Mouse (Mus musculus) MEL (cell line): Measurements from ENCODE around the gene Dact1. TPM values are rescaled to one million over a fixed set of nuclear protein-coding genes. Genes with fewer than 3 reads are reported as not detected.

Experiments used
- DNase-seq: peaks from one replicate; pipeline ENCODE4 v3.0.0; 2011; ENCODE audit warnings: low read depth, low spot score
- H3K27ac ChIP-seq: 2 replicates; pipeline ENCODE4 v1.5.1; 2012; ENCODE audit warnings: low read depth, mild to moderate bottlenecking, control low read depth, low read length, moderate library complexity; ENCODE audit not compliant: control insufficient read depth
- H3K27me3 ChIP-seq, 2 experiments: fragments of 150-350 bp in 1 of 2; sonication (generic) in 1 of 2; 2 replicates each; pipeline ENCODE4 v1.6.1; 2012; ENCODE audit warnings: low read length in 2 of 2, mild to moderate bottlenecking in 2 of 2, improper control_type of control experiment in 1 of 2, moderate library complexity in 1 of 2; ENCODE audit not compliant: insufficient read depth in 2 of 2, control insufficient read depth in 1 of 2
- H3K36me3 ChIP-seq, 2 experiments: 2 replicates each; pipeline ENCODE4 v1.6.1; 2012 to 2014; ENCODE audit warnings: low read length in 2 of 2, improper control_type of control experiment in 1 of 2, inconsistent platforms in 1 of 2, mild to moderate bottlenecking in 1 of 2; ENCODE audit not compliant: insufficient read depth in 2 of 2, control insufficient read depth in 1 of 2
- H3K4me1 ChIP-seq, 2 experiments: fragments of 150-350 bp in 1 of 2; sonication (generic) in 1 of 2; 2 replicates each; pipeline ENCODE4 v1.6.1; 2012; ENCODE audit warnings: low read length in 2 of 2, improper control_type of control experiment in 1 of 2, mild to moderate bottlenecking in 1 of 2; ENCODE audit not compliant: insufficient read depth in 2 of 2, control insufficient read depth in 1 of 2
- H3K4me3 ChIP-seq, 2 experiments: fragments of 150-350 bp in 1 of 2; sonication (generic) in 1 of 2; 2 replicates each; pipeline ENCODE4 v1.5.1; 2012; ENCODE audit warnings: low read depth in 2 of 2, low read length in 2 of 2, mild to moderate bottlenecking in 2 of 2, moderate library complexity in 2 of 2, control low read depth in 1 of 2, improper control_type of control experiment in 1 of 2; ENCODE audit not compliant: control insufficient read depth in 1 of 2, insufficient read depth in 1 of 2
- H3K79me2 ChIP-seq: 2 replicates; pipeline ENCODE4 v1.6.1; 2012; ENCODE audit warnings: mild to moderate bottlenecking, low read length, moderate library complexity; ENCODE audit not compliant: control insufficient read depth, poor library complexity, insufficient read depth
- H3K9ac ChIP-seq: 2 replicates; pipeline ENCODE4 v1.6.1; 2012; ENCODE audit warnings: low read depth, mild to moderate bottlenecking, control low read depth, low read length, moderate library complexity; ENCODE audit not compliant: control insufficient read depth, poor library complexity, severe bottlenecking
- H3K9me3 ChIP-seq: fragments of 150-350 bp; sonication (generic); replicated peaks from 2 replicates; pipeline ENCODE4 v1.6.1; 2012; ENCODE audit warnings: mild to moderate bottlenecking, low read length, improper control_type of control experiment, moderate library complexity; ENCODE audit not compliant: insufficient read depth
- CTCF ChIP-seq, 3 experiments: IDR thresholded peaks in 2 of 3; conservative IDR thresholded peaks in 1 of 3; 2 replicates each; pipeline ENCODE4 v1.5.1; 2011 to 2012; ENCODE audit warnings: low read length in 3 of 3, low read depth in 2 of 3, mild to moderate bottlenecking in 2 of 3, improper control_type of control experiment in 1 of 3, inconsistent platforms in 1 of 3, mixed read lengths in 1 of 3, moderate library complexity in 1 of 3; ENCODE audit not compliant: control insufficient read depth in 1 of 3, insufficient read depth in 1 of 3, poor library complexity in 1 of 3, severe bottlenecking in 1 of 3
- ELF1 ChIP-seq: IDR thresholded peaks from 2 replicates; pipeline ENCODE4 v1.6.1; 2014; ENCODE audit warnings: low read depth, mild to moderate bottlenecking, inconsistent platforms, low read length, improper control_type of control experiment, moderate library complexity
- ETS1 ChIP-seq: IDR thresholded peaks from 2 replicates; pipeline ENCODE4 v1.6.1; 2012; ENCODE audit warnings: low read depth, mild to moderate bottlenecking, inconsistent platforms, low read length, improper control_type of control experiment, moderate library complexity
- MAX ChIP-seq: IDR thresholded peaks from 2 replicates; pipeline ENCODE4 v1.6.1; 2011; ENCODE audit warnings: low read length, improper control_type of control experiment
- MAZ ChIP-seq: IDR thresholded peaks from 2 replicates; pipeline ENCODE4 v1.6.1; 2012; ENCODE audit warnings: low read depth, mild to moderate bottlenecking, inconsistent platforms, low read length, improper control_type of control experiment
- MXI1 ChIP-seq: IDR thresholded peaks from 2 replicates; pipeline ENCODE4 v1.6.1; 2011; ENCODE audit warnings: mild to moderate bottlenecking, low read depth, low read length, improper control_type of control experiment
- MYB ChIP-seq: IDR thresholded peaks from 2 replicates; pipeline ENCODE4 v1.6.1; 2011; ENCODE audit warnings: mild to moderate bottlenecking, low read depth, low read length, improper control_type of control experiment
- NELFE ChIP-seq: IDR thresholded peaks from 2 replicates; pipeline ENCODE4 v1.6.1; 2011; ENCODE audit warnings: low read depth, low read length, improper control_type of control experiment
- NRF1 ChIP-seq: IDR thresholded peaks from 2 replicates; pipeline ENCODE4 v1.6.1; 2014; ENCODE audit warnings: low read depth, mild to moderate bottlenecking, inconsistent platforms, low read length, improper control_type of control experiment, moderate library complexity; ENCODE audit not compliant: poor library complexity, insufficient read depth, severe bottlenecking
- POLR2AphosphoS2 ChIP-seq: IDR thresholded peaks from 2 replicates; pipeline ENCODE4 v1.6.1; 2011; ENCODE audit warnings: low read length, improper control_type of control experiment
- POLR2AphosphoS5 ChIP-seq: IDR thresholded peaks from 2 replicates; pipeline ENCODE4 v1.6.1; 2012; ENCODE audit warnings: low read depth, borderline replicate concordance, mild to moderate bottlenecking, inconsistent platforms, low read length, moderate library complexity, mixed read lengths
- RAD21 ChIP-seq: IDR thresholded peaks from 2 replicates; pipeline ENCODE4 v1.6.1; 2011; ENCODE audit warnings: mild to moderate bottlenecking, low read depth, low read length, improper control_type of control experiment
- polyA plus RNA-seq, 2 experiments: library from polyadenylated mRNA; stranded (reverse) in 1 of 2; unstranded in 1 of 2; fragments of >175 nt in 1 of 2; fragments of >200 nt in 1 of 2; gene quantifications; 2 replicates each; pipeline versions ENCODE4 v1.2.1 to v1.2.4; 2012; ENCODE audit warnings: low replicate concordance in 2 of 2, low read depth in 1 of 2; ENCODE audit not compliant: insufficient read length in 2 of 2, insufficient read depth in 1 of 2, missing spikeins in 1 of 2
- total RNA-seq: library from RNA; depleted of rRNA; stranded (reverse); fragments of 300-350 nt; gene quantifications from 2 replicates; pipeline ENCODE4 v1.2.3, GENCODE M21; 2012

Gene Dact1
- total and polyA plus RNA-seq, 3 experiments: 0.06 TPM; not detected in 2

DNA sequence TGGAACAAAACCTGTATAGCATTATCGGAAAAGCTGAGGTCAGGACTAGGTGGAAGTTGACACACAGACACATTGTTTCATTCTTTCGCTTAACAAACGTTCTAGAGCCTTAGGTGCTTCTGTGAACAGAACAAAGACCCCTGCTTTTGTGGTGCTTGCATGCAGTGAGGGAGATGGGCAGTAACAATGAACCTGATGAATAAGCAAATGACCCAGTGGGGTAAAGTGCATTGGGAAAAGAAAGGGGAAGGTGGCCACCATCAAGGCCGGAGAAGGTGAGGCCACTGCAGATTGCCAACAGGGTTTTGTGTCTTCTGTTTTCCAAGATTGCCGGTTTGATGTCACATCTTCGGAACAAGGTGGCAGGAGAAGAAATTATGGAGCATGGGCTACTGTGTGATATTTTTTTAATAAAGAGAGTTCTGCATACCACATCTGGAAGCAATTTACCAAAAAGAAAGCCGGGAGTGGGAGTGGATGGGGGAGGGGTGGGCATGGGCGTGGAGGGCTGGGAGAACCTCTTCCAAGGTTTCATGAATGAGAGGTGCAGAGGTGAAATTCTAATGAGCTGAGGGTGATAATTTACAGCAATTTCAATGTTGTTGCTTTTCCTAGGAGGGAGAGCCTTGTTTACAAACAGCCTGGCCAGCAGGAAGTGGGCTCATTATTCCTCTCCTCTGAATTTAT, 12.7 kb upstream of the Dact1 start:
- Histone ChIP-seq H3K36me3 (no peaks in the 10 kb centered on the region), H3K27me3 (no peaks in the 10 kb centered on the region), H3K9ac (no peak overlapping the region), H3K9me3 (no peaks in the 10 kb centered on the region), H3K27ac (no peak overlapping the region), H3K79me2 (no peaks in the 10 kb centered on the region), H3K4me3 (no peak overlapping the region), H3K4me1 (no peaks in the 10 kb centered on the region)
- no peak for TF ChIP-seq ELF1
- TF ChIP-seq RAD21: no peak
- TF ChIP-seq MAZ: no peak
- no peak for TF ChIP-seq MXI1
- TF ChIP-seq NRF1: no peak
- no peak for TF ChIP-seq POLR2AphosphoS5
- no peak for TF ChIP-seq MAX
- no peak for TF ChIP-seq POLR2AphosphoS2
- no peak for TF ChIP-seq CTCF (IDR thresholded peaks at IDR 0.05 in 2 of 3, conservative IDR thresholded peaks at IDR 0.05 in 1 of 3; ENCODE audit: control insufficient read depth in 1 of 3, insufficient read depth in 1 of 3, low read depth in 2 of 3, low read length in 3 of 3, poor library complexity in 1 of 3, severe bottlenecking in 1 of 3)
- DNase-seq: no peak

DNA sequence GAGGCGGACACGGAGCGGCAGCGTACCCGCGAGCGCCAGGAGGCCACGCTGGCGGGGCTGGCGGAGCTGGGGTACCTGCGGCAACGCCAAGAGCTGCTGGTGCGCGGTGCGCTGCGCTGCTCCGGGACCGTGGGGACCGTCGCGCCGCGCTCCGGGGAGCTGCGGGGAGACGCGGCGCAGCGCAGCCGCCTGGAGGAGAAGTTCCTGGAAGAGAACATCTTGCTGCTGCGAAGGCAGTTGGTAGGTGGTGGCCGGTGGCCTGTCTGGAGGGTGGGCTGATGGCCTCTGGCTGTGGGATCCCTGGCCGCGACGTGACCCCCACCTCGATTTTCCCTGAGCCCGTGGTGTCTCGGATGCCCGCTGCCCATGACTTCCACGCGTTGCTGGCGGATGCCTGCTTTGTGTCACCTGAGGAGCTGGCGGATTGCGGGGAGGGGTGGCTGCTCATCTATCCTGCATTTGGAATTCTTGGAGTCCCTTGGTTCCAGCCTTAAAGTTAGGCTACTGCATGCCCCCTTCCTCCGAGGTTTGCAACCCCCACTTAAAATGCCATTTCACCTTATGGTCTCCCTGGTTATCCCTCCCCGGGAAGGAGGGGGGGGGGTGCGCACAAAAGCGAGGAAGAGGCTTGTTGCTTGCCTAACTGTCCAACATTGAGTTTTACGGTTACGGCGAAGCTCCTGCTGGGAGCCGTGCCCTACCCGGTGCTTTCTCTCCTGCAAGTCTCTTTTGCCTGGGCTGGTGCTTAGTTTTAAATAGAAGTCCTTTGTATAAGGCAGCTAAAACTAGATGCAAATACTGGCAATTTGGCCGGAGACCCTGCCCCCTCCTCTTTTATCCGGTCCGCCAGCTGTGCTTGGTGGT, 616 bp downstream of the Dact1 start:
- no peak overlapping the region for H3K9ac ChIP-seq
- no peaks in the 10 kb centered on the region for H3K36me3 ChIP-seq
- H3K9me3 ChIP-seq: no peaks in the 10 kb centered on the region
- no peaks in the 10 kb centered on the region for H3K4me1 ChIP-seq
- no peak for TF ChIP-seq NELFE
- TF ChIP-seq MYB: no peak
- TF ChIP-seq ETS1: no peak
- DNase-seq: no peak
- H3K4me3 ChIP-seq: no peak overlapping the region
- H3K27ac ChIP-seq: no peak overlapping the region
- H3K79me2 ChIP-seq: no peaks in the 10 kb centered on the region
- H3K27me3 ChIP-seq: no peaks in the 10 kb centered on the region; a peak in 1 of 4 replicates
